Mouse (Mus musculus) embryonic facial prominence, embryonic 10.5 days (tissue): ENCODE data around the gene Plau. TPM values are rescaled to one million over a fixed set of nuclear protein-coding genes. Genes with fewer than 3 reads are reported as not detected.
A peak's percentile ranks its signal among the peaks of the same experiment; 100 is the strongest.

Experiments
- DNase-seq: peaks from one replicate; pipeline ENCODE4 v3.0.0-alpha.2; 2017; ENCODE audit warnings: low spot score
- H3K27ac ChIP-seq: fragments of 300-500 bp; sonication (generic); replicated peaks from 2 replicates; pipeline ENCODE4 v1.5.1; 2016; ENCODE audit warnings: mild to moderate bottlenecking
- H3K27me3 ChIP-seq: fragments of 300-500 bp; sonication (generic); replicated peaks from 2 replicates; pipeline ENCODE4 v1.6.1; 2016; ENCODE audit warnings: low read depth, mild to moderate bottlenecking; ENCODE audit not compliant: poor library complexity, severe bottlenecking
- H3K36me3 ChIP-seq: fragments of 300-500 bp; sonication (generic); replicated peaks from 2 replicates; pipeline ENCODE4 v1.6.1; 2016; ENCODE audit warnings: mild to moderate bottlenecking, moderate library complexity
- H3K4me1 ChIP-seq: fragments of 300-500 bp; sonication (generic); 2 replicates; pipeline ENCODE4 v1.6.1; 2016
- H3K4me3 ChIP-seq: fragments of 300-500 bp; sonication (generic); 2 replicates; pipeline ENCODE4 v1.5.1; 2016; ENCODE audit warnings: mild to moderate bottlenecking, moderate library complexity
- H3K9me3 ChIP-seq: fragments of 300-500 bp; sonication (generic); 2 replicates; pipeline ENCODE4 v1.6.1; 2016; ENCODE audit warnings: mild to moderate bottlenecking
- WGBS: fragments of 180-500 bp; shearing (Covaris S2); methylation state at CpG from one replicate; pipeline ENCODE4 v1.1.7; 2016; 5-methylcytosine and 5-hydroxymethylcytosine counted together
- polyA plus RNA-seq: library from polyadenylated mRNA; unstranded; fragments of >200 nt; fragmentation: Nextera tagmentation; extraction: Ambion mirVana; gene quantifications from 2 replicates; pipeline ENCODE4 v1.2.1, GENCODE M21; 2016

Gene Plau
- polyA plus RNA-seq, 1 experiment from 2014 or later = 1.0 TPM

DNA sequence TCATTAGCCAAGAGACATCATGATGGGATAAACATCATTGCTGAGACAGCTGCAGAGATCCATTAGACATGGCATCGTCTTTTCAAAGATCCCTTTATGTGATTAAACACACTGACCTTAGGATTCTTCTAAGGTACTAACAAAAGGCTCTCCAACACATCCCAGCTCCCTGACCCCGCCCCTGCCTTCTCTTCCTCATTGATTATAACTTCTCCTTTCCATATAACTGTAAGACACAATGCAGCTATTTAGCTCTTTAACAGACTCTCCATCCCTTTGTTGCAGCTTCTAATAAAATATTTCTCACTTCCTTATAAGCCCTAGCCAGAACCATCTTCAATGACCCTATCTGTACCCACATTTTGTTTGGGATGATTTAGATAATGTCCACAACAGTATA, 24.7 kb downstream of the Plau start:
- H3K9me3 ChIP-seq = no peaks in the 10 kb centered on the region
- no peak for DNase-seq
- 79% methylated on average over 2 of the region's 2 CpGs for WGBS
- H3K27ac ChIP-seq = no peak overlapping the region
- no peak overlapping the region for H3K4me3 ChIP-seq
- no peaks in the 10 kb centered on the region for H3K4me1 ChIP-seq
- no peaks in the 10 kb centered on the region for H3K36me3 ChIP-seq
- H3K27me3 ChIP-seq = no peaks in the 10 kb centered on the region

DNA sequence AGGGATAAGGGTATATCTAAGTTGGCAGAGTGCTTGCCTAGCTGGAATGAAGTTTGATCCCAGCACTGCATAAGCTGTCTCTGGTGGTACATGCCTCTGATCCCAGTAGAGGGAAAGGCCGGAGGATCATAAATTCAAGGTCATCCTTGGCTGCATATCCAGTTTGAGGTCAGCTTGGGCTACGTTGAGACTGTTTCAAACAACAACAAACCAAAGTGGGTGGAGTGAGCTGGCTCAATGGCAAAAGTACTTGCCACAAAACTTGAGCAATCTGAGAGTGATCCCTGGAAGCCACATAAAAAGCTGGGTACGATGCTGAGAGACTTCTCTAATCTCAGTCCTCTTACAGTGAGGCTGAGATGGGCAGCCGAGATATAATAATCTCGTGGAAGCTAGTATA, 25.1 kb downstream of the Plau start:
- Histone ChIP-seq H3K27me3 (no peaks in the 10 kb centered on the region), H3K4me3 (no peak overlapping the region), H3K36me3 (no peaks in the 10 kb centered on the region), H3K9me3 (no peaks in the 10 kb centered on the region), H3K4me1 (no peaks in the 10 kb centered on the region), H3K27ac (no peak overlapping the region)
- DNase-seq = no peak
- WGBS = 79% methylated on average over 5 of the region's 5 CpGs

DNA sequence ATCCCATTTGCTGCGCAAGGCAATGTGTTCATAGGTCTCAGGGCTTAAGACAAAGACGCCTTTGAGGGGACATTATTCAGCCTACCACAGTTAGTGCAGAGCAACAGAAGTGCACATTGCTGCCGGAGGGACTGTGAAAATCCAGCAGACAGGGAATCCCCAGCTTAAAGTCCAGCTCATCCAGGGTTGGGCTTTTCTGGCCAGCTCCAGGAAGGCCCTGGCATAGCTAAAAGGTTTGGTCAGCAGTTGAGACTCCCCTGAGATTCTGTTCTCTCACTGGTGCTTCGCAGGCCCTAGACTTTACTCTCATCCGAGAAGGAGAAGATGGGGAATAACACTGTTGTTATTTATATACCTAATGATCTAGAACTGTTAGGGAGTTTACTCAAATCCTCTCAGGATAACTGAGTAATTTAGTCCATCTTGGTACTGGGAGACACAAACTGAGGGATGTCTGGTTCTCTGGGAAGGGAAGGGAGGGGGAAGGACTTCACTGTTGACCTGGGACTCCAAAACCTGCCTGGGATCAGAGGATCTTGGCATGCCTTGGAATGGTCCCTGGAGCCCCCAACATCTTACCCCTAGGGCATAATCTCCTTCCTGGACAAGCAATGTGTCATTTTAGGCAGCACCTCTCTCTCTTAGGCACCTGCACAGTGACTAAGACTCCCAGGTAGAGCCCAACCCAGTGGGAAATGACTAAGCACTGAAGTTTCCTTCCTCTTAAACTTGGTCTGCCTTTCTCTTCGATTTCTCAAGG, 27.0 kb downstream of the Plau start:
- DNase-seq = no peak
- 63% methylated on average over 6 of the region's 6 CpGs for WGBS

DNA sequence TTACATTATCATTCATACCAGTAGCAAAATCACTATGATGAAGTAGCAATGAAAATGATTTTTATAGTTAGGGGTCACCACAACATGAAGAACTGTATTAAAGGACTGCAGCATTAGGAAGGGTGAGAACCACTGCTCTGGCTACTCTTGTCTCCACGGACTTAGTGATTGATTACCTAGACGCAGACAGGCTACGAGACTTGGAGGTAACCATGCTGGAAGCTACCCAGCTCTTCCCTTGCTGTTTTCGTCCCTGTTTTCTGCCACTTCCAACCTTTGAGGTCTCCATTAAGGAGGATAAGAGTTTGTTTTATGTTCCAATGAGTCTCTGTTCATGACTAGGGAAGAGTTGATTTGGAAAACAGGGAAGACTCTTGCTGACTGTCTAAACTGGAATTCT, 27.7 kb downstream of the Plau start:
- H3K9me3 ChIP-seq = no peaks in the 10 kb centered on the region
- WGBS = 77% methylated on average over 4 of the region's 4 CpGs
- H3K4me1 ChIP-seq = no peaks in the 10 kb centered on the region
- no peak overlapping the region for H3K4me3 ChIP-seq
- no peaks in the 10 kb centered on the region for H3K27me3 ChIP-seq
- no peak overlapping the region for H3K27ac ChIP-seq
- no peak for DNase-seq
- no peaks in the 10 kb centered on the region for H3K36me3 ChIP-seq

More for the DNA sequence above, 27.0 kb downstream of the Plau start:
- Histone ChIP-seq H3K27me3 (no peaks in the 10 kb centered on the region), H3K36me3 (no peaks in the 10 kb centered on the region), H3K9me3 (no peaks in the 10 kb centered on the region), H3K27ac (no peak overlapping the region), H3K4me1 (no peaks in the 10 kb centered on the region), H3K4me3 (no peak overlapping the region)

DNA sequence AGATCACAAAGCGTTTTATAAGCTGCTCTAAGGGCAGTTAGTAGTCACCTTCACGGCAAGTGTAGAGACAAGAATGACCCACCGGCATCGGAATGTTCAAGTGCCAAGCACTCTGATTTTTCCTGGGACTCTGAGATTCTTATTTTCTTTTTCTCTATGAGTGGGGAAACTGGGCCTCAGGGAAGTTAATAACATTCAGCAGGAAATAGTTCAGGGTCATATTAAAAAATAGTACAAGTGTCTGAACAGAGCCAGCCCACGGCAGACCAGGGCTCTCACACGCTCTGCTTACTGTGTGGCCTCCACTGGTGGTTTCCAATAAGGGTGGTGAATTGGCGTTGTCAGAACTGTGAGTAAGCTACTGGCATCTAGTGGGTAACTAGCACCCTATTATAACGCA, 29.1 kb downstream of the Plau start:
- Histone ChIP-seq H3K4me3 (no peak overlapping the region), H3K27ac (no peak overlapping the region)
- 90% methylated on average over 8 of the region's 8 CpGs for WGBS

DNA sequence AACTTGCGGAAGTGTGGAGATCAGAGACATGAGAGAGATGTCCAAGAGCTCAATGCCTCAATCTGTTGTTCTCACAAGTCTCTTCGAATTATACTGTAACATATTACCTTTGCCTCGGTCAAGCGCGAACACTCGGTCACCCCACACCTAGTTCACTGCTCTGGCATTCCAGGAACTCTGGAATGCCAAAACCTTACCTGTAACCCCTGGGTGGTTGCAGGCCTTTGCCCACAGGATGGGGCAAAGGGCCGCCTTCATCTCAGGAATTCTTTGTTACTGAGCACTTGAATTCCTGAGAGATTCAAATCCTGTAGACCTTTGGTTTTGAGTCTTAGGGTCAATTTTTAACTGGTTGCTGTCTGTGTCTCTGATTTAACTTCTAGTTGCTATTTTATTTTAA, 29.9 kb downstream of the Plau start:
- no peaks in the 10 kb centered on the region for H3K9me3 ChIP-seq
- H3K27ac ChIP-seq = no peak overlapping the region
- DNase-seq = no peak
- no peaks in the 10 kb centered on the region for H3K4me1 ChIP-seq
- no peak overlapping the region for H3K4me3 ChIP-seq
- WGBS = 92% methylated on average over 7 of the region's 7 CpGs
- H3K36me3 ChIP-seq = no peaks in the 10 kb centered on the region
- H3K27me3 ChIP-seq = no peaks in the 10 kb centered on the region

More for the DNA sequence above, 29.1 kb downstream of the Plau start:
- H3K27me3 ChIP-seq = no peaks in the 10 kb centered on the region
- H3K36me3 ChIP-seq = no peaks in the 10 kb centered on the region
- H3K9me3 ChIP-seq = no peaks in the 10 kb centered on the region
- no peaks in the 10 kb centered on the region for H3K4me1 ChIP-seq
- no peak for DNase-seq

DNA sequence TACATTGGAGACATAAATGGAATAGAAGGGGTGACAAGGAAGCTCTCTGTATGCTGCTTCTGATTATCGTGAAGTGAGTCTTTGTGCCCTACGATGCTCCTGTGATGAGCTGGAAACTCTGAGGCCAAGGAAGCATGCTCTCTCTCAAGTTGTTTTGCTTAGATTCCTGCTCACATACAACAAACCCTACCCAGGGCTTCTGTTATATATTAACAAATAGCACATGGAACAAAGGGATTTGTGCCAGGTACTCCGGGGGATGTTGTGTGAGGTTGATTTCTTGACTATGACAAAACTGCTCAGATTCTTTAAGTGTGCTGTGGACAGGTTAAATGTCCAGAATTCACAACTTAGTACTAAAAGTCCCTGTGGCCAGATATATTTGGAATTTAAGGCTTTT, 33.6 kb downstream of the Plau start:
- Histone ChIP-seq H3K27ac (no peak overlapping the region), H3K27me3 (no peaks in the 10 kb centered on the region), H3K4me1 (no peaks in the 10 kb centered on the region), H3K36me3 (no peaks in the 10 kb centered on the region), H3K4me3 (no peak overlapping the region), H3K9me3 (no peaks in the 10 kb centered on the region)
- WGBS = 83% methylated on average over 3 of the region's 3 CpGs
- no peak for DNase-seq

DNA sequence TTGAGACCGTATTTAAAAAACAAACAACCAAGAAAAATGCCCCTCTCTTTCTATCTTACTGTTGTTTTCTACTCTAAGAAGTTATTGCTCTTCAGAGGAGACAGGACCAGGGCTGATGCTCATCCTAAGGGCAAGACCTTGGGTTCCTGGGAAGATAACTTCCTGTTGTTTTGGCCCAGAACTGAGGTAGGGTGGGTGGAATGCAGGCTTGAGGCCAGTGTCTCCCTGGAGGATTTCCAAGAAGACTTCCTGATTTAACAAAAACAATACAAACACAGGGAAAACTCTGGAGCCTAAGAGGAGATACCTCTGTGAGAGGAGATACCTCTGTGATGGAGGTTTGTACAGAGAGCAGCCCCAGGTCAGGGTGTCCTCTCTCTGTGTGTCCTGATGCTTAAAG, 35.0 kb downstream of the Plau start:
- H3K27ac ChIP-seq = no peak overlapping the region
- no peaks in the 10 kb centered on the region for H3K36me3 ChIP-seq
- no peaks in the 10 kb centered on the region for H3K4me1 ChIP-seq
- no peaks in the 10 kb centered on the region for H3K27me3 ChIP-seq
- no peaks in the 10 kb centered on the region for H3K9me3 ChIP-seq
- H3K4me3 ChIP-seq = no peak overlapping the region
- WGBS = 78% methylated on average over 1 of the region's 1 CpGs
- DNase-seq = no peak

DNA sequence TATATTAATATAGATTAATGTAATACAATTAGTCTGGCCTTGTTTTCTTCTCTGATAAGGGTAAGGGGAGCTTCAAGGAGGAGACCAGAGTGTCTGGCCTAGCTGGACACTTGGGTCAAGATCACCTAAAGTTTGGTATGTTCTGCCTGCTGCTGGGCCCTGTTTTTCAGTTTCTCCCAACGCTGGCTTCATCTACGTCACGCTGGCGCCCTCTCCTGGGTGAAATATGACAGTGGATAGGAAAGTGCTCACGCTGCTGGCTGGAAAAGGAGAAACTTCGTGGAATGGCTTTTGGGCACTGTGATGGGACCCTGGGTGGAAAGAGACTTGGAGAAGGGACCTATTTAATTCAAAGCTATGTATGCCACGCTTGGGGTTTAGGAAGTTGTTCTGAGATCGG, 36.8 kb downstream of the Plau start:
- Histone ChIP-seq H3K9me3 (no peaks in the 10 kb centered on the region), H3K36me3 (no peaks in the 10 kb centered on the region), H3K4me3 (no peak overlapping the region), H3K27ac (no peak overlapping the region), H3K4me1 (no peaks in the 10 kb centered on the region), H3K27me3 (no peaks in the 10 kb centered on the region)
- 2% methylated on average over 8 of the region's 8 CpGs for WGBS
- DNase-seq = peak; percentile 83

DNA sequence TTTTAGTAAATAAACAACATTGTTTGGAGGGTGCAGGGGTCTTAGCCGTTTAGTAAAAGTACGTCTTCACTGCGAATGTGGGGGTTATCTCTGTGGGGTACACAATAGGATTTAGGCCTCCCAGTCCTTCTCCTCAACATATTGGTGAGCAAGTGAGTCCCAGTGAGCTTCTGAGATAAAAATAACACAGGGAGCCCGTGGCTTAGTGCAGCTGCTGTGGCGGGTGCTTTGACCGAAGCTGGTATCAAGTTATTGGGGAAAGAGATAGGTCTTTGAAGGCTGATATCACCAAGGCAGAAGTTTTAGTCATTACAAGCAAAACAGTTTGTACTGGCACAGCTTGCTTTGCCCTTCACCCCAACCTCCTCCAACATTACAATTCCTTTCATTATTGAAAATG, 37.5 kb downstream of the Plau start:
- Histone ChIP-seq H3K9me3 (no peaks in the 10 kb centered on the region), H3K27ac (no peak overlapping the region), H3K36me3 (no peaks in the 10 kb centered on the region), H3K4me1 (no peaks in the 10 kb centered on the region), H3K27me3 (no peaks in the 10 kb centered on the region), H3K4me3 (no peak overlapping the region)
- WGBS = 50% methylated on average over 6 of the region's 6 CpGs
- no peak for DNase-seq

DNA sequence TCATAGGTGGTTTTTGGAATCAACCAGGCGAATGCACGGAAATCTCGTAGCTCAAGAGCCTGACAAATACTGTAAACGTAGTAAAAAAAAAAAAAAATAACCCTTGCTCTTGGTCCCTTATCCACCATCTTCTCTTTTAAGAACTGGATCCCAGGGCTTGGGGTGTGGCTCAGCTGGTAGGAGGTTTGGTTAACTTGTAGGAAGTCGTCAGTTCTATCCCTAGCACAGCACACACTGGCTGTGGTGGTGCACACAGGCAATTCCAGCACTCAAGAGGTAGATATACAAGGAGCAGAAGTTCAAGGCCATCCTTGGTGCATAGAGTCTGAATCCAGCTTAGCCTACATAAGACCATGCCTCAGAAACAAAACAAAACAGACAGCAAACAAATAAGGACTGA, 48.2 kb downstream of the Plau start:
- no peaks in the 10 kb centered on the region for H3K9me3 ChIP-seq
- H3K4me3 ChIP-seq = no peak overlapping the region
- WGBS = 80% methylated on average over 5 of the region's 5 CpGs
- no peaks in the 10 kb centered on the region for H3K27me3 ChIP-seq
- H3K27ac ChIP-seq = peak overlapping the region; percentile 59; the same call in 1 of the 2 replicates
- no peak for DNase-seq
- H3K4me1 ChIP-seq = peaks cover 29% of the 10 kb centered on the region
- H3K36me3 ChIP-seq = no peaks in the 10 kb centered on the region

DNA sequence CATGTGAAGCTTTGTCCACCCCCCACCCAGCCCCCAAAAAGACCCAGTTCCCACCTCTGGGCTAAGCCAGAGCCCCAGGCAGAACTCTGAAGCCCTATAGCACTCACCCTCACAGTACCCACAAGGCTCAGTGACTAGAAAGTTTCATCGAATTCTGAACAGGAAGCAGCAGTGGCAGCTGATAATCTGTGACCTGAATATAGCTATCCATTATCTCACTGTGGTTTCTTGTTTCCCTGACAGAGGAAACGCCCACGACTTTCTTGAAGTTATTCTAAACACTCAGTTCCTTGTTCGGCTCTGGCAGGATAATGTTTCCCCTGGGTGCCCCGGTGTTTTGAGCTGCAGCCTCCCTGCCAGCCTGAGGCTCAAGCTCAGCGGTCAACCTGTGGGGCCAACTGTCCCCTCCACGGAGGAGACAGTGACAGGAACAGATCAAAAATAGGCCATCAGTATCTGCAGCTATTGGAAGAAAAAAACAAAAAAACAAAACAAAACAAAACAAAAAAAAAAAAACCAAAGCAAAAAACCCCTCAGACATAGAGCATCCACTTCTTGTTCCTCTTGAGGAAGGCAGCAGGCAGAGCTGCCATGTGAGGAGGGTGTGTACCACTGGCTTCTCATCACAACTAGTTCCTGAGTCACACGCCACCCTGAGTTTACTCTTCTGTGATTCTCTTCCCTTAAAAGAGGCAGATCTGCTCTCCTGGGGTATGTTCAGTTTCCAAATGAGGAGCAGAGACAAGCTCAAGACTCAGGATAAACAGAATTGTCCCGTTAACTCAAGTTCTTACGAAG, 48.8 kb downstream of the Plau start:
- no peak overlapping the region for H3K4me3 ChIP-seq
- no peaks in the 10 kb centered on the region for H3K9me3 ChIP-seq
- H3K36me3 ChIP-seq = no peaks in the 10 kb centered on the region
- 25% methylated on average over 10 of the region's 10 CpGs for WGBS
- H3K27me3 ChIP-seq = no peaks in the 10 kb centered on the region
- peaks cover 29% of the 10 kb centered on the region for H3K4me1 ChIP-seq
- peak; percentile 25 for DNase-seq
- H3K27ac ChIP-seq = peak overlapping the region; percentile 73

DNA sequence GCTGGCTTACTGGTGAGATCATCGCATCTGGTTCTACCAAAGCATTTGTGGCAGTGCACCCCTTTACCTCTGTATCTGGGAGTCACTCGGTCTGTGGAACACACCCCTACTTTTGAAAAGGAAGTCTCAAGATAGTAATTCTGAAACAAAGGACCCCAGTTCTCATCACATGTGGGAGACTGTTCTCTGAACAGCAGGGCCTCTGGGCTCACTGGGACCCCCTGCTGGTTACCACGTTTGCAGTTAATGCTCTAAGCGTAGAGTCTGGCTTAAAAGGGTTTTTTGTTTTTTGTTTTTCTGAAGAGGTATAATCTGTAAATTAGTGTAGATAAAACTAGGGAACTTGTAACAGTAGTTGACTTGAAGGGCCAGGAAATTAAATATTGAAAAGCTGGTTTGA, 49.8 kb downstream of the Plau start:
- Histone ChIP-seq H3K9me3 (no peaks in the 10 kb centered on the region), H3K4me3 (no peak overlapping the region), H3K27me3 (no peaks in the 10 kb centered on the region), H3K4me1 (peaks cover 24% of the 10 kb centered on the region), H3K36me3 (no peaks in the 10 kb centered on the region), H3K27ac (peak overlapping the region; percentile 73)
- WGBS = 25% methylated on average over 4 of the region's 4 CpGs
- DNase-seq = peak; percentile 49
